Mouse (Mus musculus): ENCODE results near the gene Tmem56. TPM values are rescaled to one million over a fixed set of nuclear protein-coding genes. Genes with fewer than 3 reads are reported as not detected.

Gene Tmem56
- total RNA-seq, 2 experiments from 2014 or later = 28.1 to 29.3 TPM

GRCm38 (mm10) chr3:121242111-121242936, 40.6 kb downstream of the Tmem56 start:
- DNase-seq (ENCODE audit: extremely low spot score in 1 of 2, low spot score in 1 of 2) = no peak

- no peak for DNase-seq (ENCODE audit: extremely low spot score in 1 of 2, low spot score in 1 of 2)
Measured at GRCm38 (mm10) chr3:121240362-121241040, 42.4 kb downstream of the Tmem56 start.

- no peak for DNase-seq (ENCODE audit: extremely low spot score in 1 of 2, low spot score in 1 of 2)
Measured at GRCm38 (mm10) chr3:121239096-121239495, 43.8 kb downstream of the Tmem56 start.

GRCm38 (mm10) chr3:121224763-121225162, 58.1 kb downstream of the Tmem56 start:
- DNase-seq (ENCODE audit: extremely low spot score in 1 of 2, low spot score in 1 of 2) = no peak

GRCm38 (mm10) chr3:121224185-121224584, 58.7 kb downstream of the Tmem56 start:
- no peak for DNase-seq (ENCODE audit: extremely low spot score in 1 of 2, low spot score in 1 of 2)

- no peak for DNase-seq (ENCODE audit: extremely low spot score in 1 of 2, low spot score in 1 of 2)
Measured at GRCm38 (mm10) chr3:121221987-121222386, 60.9 kb downstream of the Tmem56 start.

GRCm38 (mm10) chr3:121217011-121217410, 65.9 kb downstream of the Tmem56 start:
- no peak for DNase-seq (ENCODE audit: extremely low spot score in 1 of 2, low spot score in 1 of 2)

- no peak for DNase-seq (ENCODE audit: extremely low spot score in 1 of 2, low spot score in 1 of 2)
Measured at GRCm38 (mm10) chr3:121213501-121213900, 69.4 kb downstream of the Tmem56 start.

- no peak for DNase-seq (ENCODE audit: extremely low spot score in 1 of 2, low spot score in 1 of 2)
Measured at GRCm38 (mm10) chr3:121212156-121212555, 70.7 kb downstream of the Tmem56 start.

- DNase-seq (ENCODE audit: extremely low spot score in 1 of 2, low spot score in 1 of 2) = no peak
Measured at GRCm38 (mm10) chr3:121208994-121209393, 73.9 kb downstream of the Tmem56 start.

GRCm38 (mm10) chr3:121206202-121206882, 76.6 kb downstream of the Tmem56 start:
- no peak for DNase-seq (ENCODE audit: extremely low spot score in 1 of 2, low spot score in 1 of 2)

- no peak for DNase-seq (ENCODE audit: extremely low spot score in 1 of 2, low spot score in 1 of 2)
Measured at GRCm38 (mm10) chr3:121202638-121203037, 80.3 kb downstream of the Tmem56 start.

- no peak for DNase-seq (ENCODE audit: extremely low spot score in 1 of 2, low spot score in 1 of 2)
Measured at GRCm38 (mm10) chr3:121201012-121201747, 81.7 kb downstream of the Tmem56 start.

GRCm38 (mm10) chr3:121189199-121189598, 93.7 kb downstream of the Tmem56 start:
- DNase-seq (ENCODE audit: extremely low spot score in 1 of 2, low spot score in 1 of 2) = no peak

- DNase-seq (ENCODE audit: extremely low spot score in 1 of 2, low spot score in 1 of 2) = no peak
Measured at GRCm38 (mm10) chr3:121187510-121187909, 95.4 kb downstream of the Tmem56 start.

GRCm38 (mm10) chr3:121186925-121187324, 96.0 kb downstream of the Tmem56 start:
- no peak for DNase-seq (ENCODE audit: extremely low spot score in 1 of 2, low spot score in 1 of 2)

GRCm38 (mm10) chr3:121185197-121185596, 97.7 kb downstream of the Tmem56 start:
- DNase-seq (ENCODE audit: extremely low spot score in 1 of 2, low spot score in 1 of 2) = no peak

- DNase-seq (ENCODE audit: extremely low spot score in 1 of 2, low spot score in 1 of 2) = no peak
Measured at GRCm38 (mm10) chr3:121176011-121176410, 106.9 kb downstream of the Tmem56 start.

GRCm38 (mm10) chr3:121174248-121174945, 108.5 kb downstream of the Tmem56 start:
- no peak for DNase-seq (ENCODE audit: extremely low spot score in 1 of 2, low spot score in 1 of 2)

- DNase-seq (ENCODE audit: extremely low spot score in 1 of 2, low spot score in 1 of 2) = no peak
Measured at GRCm38 (mm10) chr3:121172718-121173117, 110.2 kb downstream of the Tmem56 start.

Measured in layer of hippocampus, postnatal 25 days (tissue).